Mouse (Mus musculus): ENCODE measurements around the gene Serpine1.

- no peak for TF ChIP-seq USF1 (IDR thresholded peaks at IDR 0.05; ENCODE audit: low read depth)
- TF ChIP-seq CTCF (IDR thresholded peaks at IDR 0.05; ENCODE audit: control insufficient read depth, insufficient read depth, insufficient read length), result no peak
- TF ChIP-seq MYOG (IDR thresholded peaks at IDR 0.05; ENCODE audit: control insufficient read depth, extremely low read depth, insufficient read length), result no peak
- TF ChIP-seq MAX (IDR thresholded peaks at IDR 0.05), result no peak
- TF ChIP-seq MYOD1 (IDR thresholded peaks at IDR 0.05; ENCODE audit: control insufficient read depth, insufficient read length, low read depth), result no peak
Measured at GRCm38 (mm10) chr5:137078041-137078440, 6.0 kb upstream of the Serpine1 start.

Measured in C2C12 (cell line).